Mouse (Mus musculus) splenic B cell, adult 2 months (primary cell): ENCODE data around the gene Npas3.

Experiments used
- DNase-seq: peaks from one replicate; pipeline ENCODE4 v3.0.0-alpha.2; 2011; ENCODE audit warnings: low read depth, low spot score
- H3K27me3 ChIP-seq: 2 replicates; pipeline ENCODE4 v1.6.1; 2012; ENCODE audit warnings: mild to moderate bottlenecking, low read length, moderate library complexity, mixed read lengths; ENCODE audit not compliant: control insufficient read depth, poor library complexity, insufficient read depth, severe bottlenecking
- H3K36me3 ChIP-seq: 2 replicates; pipeline ENCODE4 v1.6.1; 2012; ENCODE audit warnings: mild to moderate bottlenecking, low read length, moderate library complexity, mixed read lengths; ENCODE audit not compliant: control insufficient read depth, poor library complexity, insufficient read depth, severe bottlenecking

Gene Npas3

DNA sequence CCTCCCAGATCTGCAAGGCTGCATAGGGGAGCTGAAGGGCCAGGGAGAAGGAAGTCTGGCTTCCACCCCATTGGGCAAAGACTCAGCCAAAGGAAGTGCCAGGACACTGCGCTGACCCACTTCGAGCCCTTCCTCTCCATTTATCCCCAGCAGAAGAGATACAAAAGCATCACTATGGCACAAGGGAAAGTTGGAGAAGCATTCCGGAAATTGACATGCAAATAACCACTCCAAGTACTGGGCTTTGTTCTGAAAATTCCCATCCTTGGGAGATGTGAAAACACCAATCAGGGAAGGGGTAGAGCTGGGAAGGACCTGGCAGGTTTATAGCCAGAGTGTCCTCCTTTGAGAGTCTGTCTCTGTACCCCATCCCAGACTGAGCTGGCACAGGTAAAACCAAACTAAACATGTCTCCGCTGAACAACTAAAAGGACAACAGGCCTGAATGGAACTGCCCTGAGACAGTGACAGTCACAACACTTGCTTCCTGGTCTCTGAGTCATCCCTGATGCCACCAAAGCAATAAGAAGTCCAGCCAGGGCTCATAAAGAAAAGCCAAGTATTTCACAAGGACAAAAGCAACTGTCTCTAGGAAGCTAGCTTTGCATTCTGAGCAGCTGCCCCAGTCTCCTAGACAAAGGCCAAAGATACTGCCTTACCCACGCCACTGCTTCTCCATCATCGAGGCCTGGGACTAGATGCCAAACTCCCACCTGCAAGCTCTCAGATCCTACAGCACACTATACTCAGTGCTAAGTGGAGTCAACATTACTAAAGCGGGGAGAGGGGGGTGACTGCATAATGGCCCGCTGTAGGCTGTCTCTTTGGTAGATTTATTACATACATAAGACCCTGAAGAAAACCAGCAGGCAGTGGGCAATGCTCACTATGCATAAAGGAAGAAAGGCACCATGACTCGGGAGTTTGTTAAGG is 733.4 kb downstream of the Npas3 start:
- H3K36me3 ChIP-seq: no peaks in the 10 kb centered on the region
- H3K27me3 ChIP-seq: no peaks in the 10 kb centered on the region
- DNase-seq: no peak

DNA sequence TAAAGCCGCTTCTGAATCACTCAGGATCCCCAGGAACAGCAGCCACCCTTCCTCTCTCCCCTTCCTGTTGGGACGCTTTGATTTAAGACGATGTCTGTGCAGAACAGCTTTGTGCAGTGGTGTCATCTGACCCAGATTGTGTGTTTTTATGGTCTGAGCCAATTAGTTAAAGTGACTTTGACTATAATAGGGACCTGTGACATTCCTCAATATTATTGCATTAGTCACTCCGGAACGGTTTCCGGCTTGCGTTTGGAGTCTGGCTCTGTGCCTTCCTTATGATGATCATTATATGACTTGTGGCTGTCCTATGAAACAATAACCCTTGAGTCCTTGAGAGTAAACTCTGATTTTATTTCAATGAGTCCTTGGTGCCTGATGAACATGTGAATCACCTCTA is 735.5 kb downstream of the Npas3 start:
- no peaks in the 10 kb centered on the region for H3K36me3 ChIP-seq
- H3K27me3 ChIP-seq: no peaks in the 10 kb centered on the region
- DNase-seq: no peak

DNA sequence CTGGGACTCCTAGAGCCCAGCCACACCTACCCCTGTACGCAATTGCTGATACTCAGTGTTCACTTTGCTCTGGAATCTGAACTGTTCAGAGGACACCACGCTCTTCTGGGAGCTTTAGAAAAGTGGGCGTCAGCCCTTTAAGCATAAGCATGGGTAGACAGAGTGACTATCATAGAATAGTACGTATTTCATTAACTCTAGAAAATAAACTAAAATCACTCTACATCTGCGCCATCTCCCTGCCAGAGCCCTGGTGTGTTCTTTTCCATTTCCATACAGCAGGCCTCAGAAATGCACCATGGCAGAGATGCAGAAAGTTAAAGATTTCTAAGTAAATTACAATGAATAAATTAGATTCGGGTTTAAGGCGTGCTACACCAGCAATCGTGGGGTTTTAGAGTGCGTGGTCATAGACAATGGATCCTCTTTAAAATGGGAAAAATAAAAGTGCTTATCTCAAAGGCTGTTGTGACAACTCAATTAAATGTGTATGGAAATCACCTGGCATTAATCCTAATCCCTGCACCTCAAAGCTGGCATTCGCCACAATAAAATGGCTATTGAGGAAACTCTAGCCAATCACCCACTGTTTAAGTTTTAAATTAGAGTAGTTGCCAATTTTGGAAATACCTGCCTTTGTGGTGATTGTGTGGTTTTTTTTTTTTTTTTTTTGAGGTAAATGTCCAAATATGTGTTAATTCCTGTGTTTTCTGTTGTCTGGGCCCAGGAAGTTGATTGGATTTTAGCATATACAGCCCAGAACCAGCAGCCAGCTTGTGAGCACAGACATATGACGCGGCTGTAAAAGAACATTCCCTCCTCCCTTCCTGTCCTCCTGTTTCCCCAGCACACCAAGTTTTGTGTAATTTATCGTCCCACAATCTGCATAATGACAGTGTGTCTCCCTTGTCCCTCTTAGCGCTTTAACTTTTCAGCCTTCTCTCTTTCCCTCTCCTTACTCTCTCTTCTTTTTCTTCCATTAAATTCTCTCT is 737.7 kb downstream of the Npas3 start:
- Histone ChIP-seq H3K27me3 (no peaks in the 10 kb centered on the region), H3K36me3 (no peaks in the 10 kb centered on the region)
- DNase-seq: no peak

DNA sequence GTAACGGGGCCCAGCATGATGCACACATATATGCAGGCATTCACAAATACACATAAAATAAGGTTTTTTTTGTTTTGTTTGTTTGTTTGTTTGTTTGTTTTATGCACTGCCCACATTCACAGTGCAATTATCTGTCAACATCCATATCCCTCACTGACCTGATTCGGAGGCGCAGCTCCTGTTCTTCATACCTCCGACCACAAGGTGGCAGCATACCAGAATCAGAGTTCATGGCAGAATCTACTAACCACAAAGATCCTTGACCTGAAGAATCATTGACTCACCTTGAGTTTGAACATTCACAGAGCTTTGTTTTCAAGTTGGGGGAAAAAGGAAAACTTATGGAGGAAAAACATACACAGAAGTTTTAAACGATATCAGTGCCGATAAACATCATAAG is 743.9 kb downstream of the Npas3 start:
- DNase-seq: peak; percentile 33

DNA sequence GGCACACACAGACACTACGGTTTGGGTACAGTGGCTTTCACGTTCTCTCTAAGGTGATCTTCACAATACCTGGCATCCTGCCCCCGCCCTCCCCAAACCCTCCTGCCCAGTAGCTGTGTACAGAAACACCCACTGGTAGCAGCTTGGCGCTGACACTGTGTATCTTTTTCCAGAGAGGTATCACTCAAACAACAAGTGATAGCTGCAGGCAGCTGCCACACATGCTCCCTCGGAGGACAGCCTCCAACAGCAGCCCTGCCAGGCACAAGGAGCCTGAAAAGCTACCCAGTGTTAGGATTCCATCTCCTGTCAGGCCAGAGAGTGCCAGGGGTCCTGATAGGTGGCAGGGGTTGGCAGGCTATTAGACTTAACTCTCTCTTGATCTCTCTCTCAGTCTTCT is 747.2 kb downstream of the Npas3 start:
- H3K36me3 ChIP-seq: no peaks in the 10 kb centered on the region
- H3K27me3 ChIP-seq: no peaks in the 10 kb centered on the region
- no peak for DNase-seq

More for the DNA sequence above, 743.9 kb downstream of the Npas3 start:
- H3K27me3 ChIP-seq: no peaks in the 10 kb centered on the region
- no peaks in the 10 kb centered on the region for H3K36me3 ChIP-seq

DNA sequence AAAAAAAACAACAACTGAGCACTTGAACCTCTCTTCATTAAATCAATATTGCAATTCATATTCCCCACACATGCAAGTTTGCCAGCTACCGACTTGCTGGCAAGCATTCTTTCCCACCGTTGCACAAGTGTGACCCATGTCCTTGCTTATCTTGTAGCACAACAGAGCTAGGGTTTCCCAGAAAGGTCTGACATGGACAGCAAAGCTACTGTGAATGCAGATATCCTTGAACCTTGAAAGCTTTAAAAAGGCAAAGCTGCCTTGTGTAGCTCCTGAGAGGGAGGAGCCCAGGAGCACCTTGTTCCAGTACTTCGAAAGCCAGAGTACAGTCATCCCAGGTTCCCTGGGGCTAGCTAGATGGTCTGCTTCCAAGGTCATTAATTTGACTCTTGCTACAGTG is 748.7 kb downstream of the Npas3 start:
- DNase-seq: no peak
- Histone ChIP-seq H3K36me3 (no peaks in the 10 kb centered on the region), H3K27me3 (no peaks in the 10 kb centered on the region)

DNA sequence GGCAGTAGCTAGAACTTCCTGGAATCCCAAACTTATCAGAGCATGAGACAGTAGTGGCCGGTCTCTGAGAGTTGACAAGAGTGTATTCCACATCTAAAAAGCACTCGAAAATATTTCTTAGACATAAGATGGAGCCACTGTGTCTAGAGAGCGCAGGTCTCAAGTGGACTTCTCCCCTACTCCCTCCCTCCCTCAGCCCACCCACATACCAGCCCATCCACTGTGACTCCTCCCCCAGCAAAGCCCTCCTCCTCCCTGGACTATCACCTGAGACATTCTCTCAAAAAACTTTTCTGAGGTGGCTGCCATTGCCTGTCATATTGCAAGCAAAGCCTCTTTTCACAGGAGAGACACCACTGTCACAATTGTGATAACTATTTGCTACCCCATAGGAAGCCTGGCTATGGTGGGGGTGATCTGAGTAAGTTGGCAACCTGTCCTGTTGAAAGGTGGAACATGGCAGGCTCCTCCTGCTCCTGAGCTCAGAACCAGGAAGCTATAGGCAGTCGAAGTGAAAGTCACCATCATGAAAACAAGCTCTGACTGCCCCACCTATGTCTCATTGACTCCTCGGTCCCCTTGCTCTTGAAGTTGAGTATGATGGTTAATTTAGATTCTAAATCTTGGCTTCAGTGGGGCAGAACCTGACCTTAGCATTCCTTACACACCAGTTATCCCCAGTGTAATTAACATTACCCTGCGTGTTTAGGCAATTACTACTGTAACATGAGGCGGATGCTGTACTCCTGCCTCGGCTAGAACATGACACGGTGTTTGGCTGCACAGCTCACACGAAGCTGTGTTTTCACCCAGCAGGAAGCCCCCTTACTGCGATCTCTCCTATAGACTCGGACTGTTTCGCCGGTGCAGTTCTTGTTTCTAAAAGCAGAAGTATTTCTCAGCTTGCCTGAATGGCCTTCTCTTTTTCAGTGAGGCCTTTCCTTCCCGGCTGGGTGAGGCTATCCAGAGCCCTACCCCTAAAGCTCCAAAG is 751.5 kb downstream of the Npas3 start:
- no peaks in the 10 kb centered on the region for H3K27me3 ChIP-seq

DNA sequence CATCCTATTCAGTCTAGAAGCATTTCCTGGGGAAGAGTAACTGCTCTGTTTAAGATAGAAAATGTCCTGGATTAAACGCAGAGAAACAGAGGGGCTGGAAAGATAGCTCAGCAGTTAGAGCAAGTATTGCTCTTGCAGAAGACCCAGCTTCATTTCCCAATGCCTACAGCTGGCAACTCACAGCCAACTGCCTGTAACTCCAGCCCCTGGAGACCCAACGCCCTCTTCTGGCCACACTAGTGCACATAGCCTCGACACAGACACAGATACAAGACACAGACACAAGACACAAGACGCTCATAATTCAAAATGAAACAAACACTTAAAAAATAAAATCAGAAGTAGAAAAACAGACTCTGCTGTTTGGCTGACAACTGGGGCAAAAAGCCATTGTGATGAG is 754.0 kb downstream of the Npas3 start:
- DNase-seq: no peak
- no peaks in the 10 kb centered on the region for H3K27me3 ChIP-seq
- H3K36me3 ChIP-seq: no peaks in the 10 kb centered on the region

More for the DNA sequence above, 751.5 kb downstream of the Npas3 start:
- H3K36me3 ChIP-seq: no peaks in the 10 kb centered on the region
- DNase-seq: no peak

DNA sequence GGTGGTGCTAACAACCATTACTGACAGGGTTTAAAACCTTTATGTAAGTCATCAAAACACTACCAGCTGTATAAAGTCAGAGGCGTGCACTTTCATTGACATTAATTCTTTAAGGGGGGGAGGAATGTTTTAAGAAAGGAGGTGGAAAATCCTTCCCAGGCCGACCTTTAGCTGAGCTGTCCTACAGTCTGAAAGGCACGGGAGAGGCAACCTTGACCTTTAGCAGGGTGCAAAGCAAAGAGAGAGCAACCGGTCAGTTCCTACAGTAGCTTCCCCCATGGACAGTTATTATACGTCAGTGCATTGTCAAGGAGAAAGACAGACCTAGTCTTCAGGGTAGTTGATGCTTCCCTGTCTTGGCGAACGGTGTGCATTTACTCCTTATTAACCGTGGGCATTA is 756.1 kb downstream of the Npas3 start:
- Histone ChIP-seq H3K36me3 (no peaks in the 10 kb centered on the region), H3K27me3 (no peaks in the 10 kb centered on the region)
- no peak for DNase-seq

DNA sequence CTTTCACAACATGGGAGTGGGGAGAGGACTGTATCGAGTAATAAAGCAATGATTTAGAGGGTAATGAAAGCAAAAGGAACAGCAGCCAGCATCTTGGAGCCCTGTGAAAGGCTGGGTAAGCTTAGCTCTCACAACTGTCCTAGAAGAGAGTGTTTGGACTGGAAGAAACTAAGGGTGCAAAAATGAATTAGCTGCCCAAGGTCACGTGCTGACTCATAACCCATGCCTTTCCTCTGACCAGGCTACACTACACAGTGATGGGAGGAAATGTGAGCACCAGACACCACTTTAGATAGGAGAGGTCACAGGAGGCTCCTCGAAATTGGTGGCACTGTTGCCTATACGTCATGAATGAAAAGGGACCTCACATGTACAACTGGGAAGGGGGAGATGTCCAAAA is 757.1 kb downstream of the Npas3 start:
- no peaks in the 10 kb centered on the region for H3K27me3 ChIP-seq
- no peaks in the 10 kb centered on the region for H3K36me3 ChIP-seq
- DNase-seq: no peak

DNA sequence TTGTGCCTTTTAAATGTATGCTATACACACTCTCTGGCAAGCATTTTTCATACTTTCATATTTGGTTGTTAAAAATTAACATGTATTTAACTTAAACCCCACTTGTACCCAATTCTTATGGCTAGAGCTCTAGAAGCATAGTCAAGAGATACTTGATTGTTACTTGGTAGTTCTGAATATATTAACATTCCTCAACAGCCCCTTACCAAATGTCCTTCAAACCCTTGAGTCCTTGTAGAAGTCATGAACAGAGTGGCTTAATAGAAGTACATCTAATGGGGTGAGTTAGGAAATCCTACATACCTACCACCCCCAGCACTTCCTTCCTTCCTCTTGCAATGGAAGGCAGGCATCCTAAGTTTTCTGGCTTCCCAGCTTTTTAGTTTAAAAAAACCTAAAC is 766.8 kb downstream of the Npas3 start:
- no peaks in the 10 kb centered on the region for H3K27me3 ChIP-seq
- no peaks in the 10 kb centered on the region for H3K36me3 ChIP-seq
- DNase-seq: no peak

DNA sequence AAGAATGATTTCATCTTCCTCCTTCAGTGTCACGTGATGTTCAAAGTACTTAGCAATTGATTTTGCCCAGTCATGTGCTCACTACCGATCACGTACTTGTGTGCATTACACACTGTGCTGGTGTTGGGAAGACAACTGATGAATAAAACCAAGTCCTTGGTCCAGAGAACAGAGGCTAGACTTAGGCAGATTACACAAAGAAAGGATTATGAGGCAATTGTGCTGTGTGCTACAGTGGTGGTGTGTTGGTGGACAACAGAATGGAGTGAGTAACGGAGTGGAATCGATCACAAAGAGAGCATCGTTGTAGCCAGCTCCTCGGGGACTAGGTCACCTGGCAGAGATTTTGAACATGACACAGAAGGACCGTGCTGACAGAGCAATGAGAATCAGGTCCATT is 769.5 kb downstream of the Npas3 start:
- DNase-seq: no peak
- Histone ChIP-seq H3K27me3 (no peaks in the 10 kb centered on the region), H3K36me3 (no peaks in the 10 kb centered on the region)

DNA sequence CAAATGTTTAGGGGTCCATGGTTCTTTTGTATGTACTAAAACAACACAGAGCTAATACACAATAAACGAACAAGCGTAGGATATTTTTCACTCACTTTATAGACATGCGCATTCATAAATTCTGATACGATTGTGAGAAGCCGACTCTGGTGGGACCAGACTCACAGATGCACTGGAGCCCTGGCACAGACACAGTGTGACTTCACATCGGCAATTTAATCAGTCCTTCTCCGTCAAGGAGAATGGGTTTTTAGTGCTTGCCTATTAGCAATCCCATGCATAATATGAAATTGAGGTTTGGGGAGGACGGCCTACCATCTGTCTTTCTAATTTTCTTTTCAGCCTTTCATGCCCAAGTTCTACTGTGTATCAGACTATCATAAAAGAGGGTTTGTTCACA is 771.5 kb downstream of the Npas3 start:
- no peak for DNase-seq
- H3K27me3 ChIP-seq: no peaks in the 10 kb centered on the region
- no peaks in the 10 kb centered on the region for H3K36me3 ChIP-seq

DNA sequence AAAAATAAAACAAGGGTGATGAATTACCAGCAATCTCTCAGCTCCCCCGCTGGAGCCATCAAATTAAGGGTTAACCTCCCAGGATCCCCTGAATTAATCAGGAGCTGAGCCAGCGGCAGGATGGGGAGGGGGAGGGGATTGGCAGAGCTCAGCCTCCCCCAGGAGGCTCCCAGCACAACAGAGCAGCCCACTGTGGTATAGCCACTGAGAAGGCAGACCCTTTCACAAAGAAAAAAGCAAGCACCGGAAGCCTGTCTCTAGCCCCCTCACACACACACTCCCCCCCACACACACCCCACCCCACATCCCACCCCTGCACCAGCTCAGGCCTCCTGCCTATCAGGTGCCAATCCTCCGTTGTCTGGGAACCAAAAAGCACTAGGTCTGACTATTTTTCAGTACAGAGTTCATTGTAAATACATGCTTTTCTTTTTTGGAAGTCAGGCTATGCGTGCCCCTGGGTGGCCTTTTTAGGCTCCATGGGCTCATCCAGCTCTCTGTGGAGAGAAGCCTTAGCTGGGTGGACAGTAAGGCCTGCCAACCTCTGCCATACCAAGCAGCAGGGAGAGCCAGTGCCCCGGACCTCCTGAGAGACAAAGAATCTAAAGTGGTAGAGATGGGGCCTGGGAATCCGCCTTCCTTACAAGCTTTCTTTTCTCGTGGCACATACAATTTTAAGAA is 786.3 kb downstream of the Npas3 start:
- DNase-seq: no peak
- H3K36me3 ChIP-seq: no peaks in the 10 kb centered on the region
- H3K27me3 ChIP-seq: no peaks in the 10 kb centered on the region
